Mouse (Mus musculus): Measurements from ENCODE around the gene Ccdc184.

DNA sequence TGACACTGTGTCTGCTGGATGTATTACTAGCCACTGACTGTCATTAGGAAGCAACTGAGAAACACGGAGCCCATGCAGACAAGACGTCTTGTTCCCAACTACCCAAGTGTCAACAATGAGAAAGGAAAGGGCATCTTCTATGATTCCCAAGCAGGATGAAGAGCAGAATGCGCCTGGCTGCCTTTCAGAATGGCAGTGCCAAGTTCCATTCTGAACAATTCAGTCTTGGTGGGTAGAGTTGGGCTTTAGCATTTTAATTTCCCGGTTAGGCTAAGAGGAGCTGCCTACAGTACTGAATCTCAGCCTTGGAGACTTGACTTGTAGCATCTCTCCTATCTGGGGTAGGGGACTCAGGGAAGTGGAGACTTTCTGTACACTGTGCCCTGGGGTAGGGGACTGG, 32.9 kb upstream of the Ccdc184 start:
- TF ChIP-seq EP300 (IDR thresholded peaks at IDR 0.05; ENCODE audit: low read depth) = no peak
- no peak for TF ChIP-seq CTCF (IDR thresholded peaks at IDR 0.05; ENCODE audit: low read depth)
